8 mouse cellular contexts compared by ENCODE assay signal in the genomic region with DNA sequence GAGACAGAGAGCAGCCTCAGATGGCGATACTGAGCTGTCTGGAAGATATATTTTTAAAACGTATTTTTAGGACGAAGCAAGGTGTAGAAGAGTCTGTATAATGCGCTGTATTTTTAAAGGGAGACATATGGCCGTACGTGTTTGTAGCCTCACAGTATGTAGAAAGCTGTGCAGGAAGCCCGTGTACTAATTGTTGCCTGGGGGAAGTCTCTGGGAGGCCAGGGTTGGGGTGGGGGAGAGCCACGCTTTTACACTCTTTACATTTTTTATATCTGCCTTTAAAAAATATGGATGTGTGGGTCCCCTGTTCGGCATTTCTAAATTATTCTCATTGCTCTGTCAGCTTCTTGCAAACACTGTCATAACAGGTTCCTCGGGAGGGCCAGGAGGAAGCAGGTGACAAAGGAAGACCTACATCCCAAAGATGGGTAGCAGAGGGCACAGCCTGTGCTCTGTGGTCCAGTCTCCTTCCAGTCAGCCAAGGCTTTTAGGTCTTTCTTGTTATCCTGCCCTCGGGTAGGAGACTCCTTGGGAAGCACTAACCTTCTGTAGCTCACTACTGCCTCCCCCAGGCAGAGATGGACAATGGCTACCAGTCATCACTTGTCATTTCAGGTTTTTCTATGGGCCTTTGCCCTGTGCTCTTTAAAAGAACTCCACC.
DNase-seq lines count a peak whose midpoint lies in the region.

No protein-coding gene starts in this region.

- 76% methylated on average over 11 of the region's 11 CpGs for WGBS in heart, embryonic 10.5 days

- no peak overlapping the region for H3K27ac ChIP-seq in heart, embryonic 10.5 days

- peaks cover 16% of the 10 kb centered on the region; the same call in 1 of the 2 replicates for H3K4me1 ChIP-seq in heart, embryonic 10.5 days

- intact Hi-C loops in heart, postnatal 10 days (cut with DNase I): loop anchor here (10.0 kb wide), 2 partner anchors 282 to 342 kb away; no protein-coding TSS in a partner anchor

- no peak overlapping the region for H3K4me3 ChIP-seq in heart, embryonic 10.5 days

- peaks cover 17% of the 10 kb centered on the region; the same call in 1 of the 2 replicates for H3K27me3 ChIP-seq in heart, embryonic 10.5 days (ENCODE audit: insufficient read depth, poor library complexity, severe bottlenecking)

- peak; percentile 32 to 73 for DNase-seq in heart, postnatal 10 days
- no peak for DNase-seq in heart, embryonic 10.5 days (ENCODE audit: low spot score)
- peak; percentile 91 for DNase-seq in 3T3-L1 (ENCODE audit: low read depth, low spot score)
- DNase-seq in adipocyte (ENCODE audit: low spot score): peak; percentile 81
- DNase-seq in frontal cortex, postnatal 14 days (ENCODE audit: low spot score in 2 of 2): peak; percentile 35 to 46
- peak; percentile 35 for DNase-seq in lung, postnatal 14 days
- peak; percentile 7 for DNase-seq in yolk sac, embryonic 10.5 days (ENCODE audit: low spot score)
- no peak for DNase-seq in gastrocnemius, postnatal 25 days

- H3K36me3 ChIP-seq in heart, embryonic 10.5 days: 0 out of 2 replicates have a peak, but pooled peaks cover 3% of the 10 kb centered on the region

- peaks cover 4% of the 10 kb centered on the region; the same call in 1 of the 2 replicates for H3K9me3 ChIP-seq in heart, embryonic 10.5 days

Comparison
In these comparisons a context has a peak if more than half of its experiments do, and no peak if none do; other contexts are left out.
1. DNase-seq: peak in heart, postnatal 10 days (2 of 2), 3T3-L1 (single experiment), adipocyte (single experiment), frontal cortex, postnatal 14 days (2 of 2), lung, postnatal 14 days (single experiment) and yolk sac, embryonic 10.5 days (single experiment); none in heart, embryonic 10.5 days (single experiment) and gastrocnemius, postnatal 25 days (single experiment).